Mouse (Mus musculus): ENCODE measurements at regions not wholly inside any gene's neighbourhood (a gene's known extent, or its start where the extent isn't known, plus 50 kb on each side); places are given as distances from the start of the nearest gene placed in this dataset.
A peak's percentile ranks its signal among the peaks of the same experiment; 100 is the strongest.
"Not testable (repeated sequence)": the region's sequence is repeated elsewhere in the genome, so short reads cannot be mapped to it uniquely, and the experiment has no call there.

- DNase-seq = no peak
Observed at GRCm38 (mm10) chr1:157048996-157049395, 59.5 kb downstream of the Tex35 start.

GRCm38 (mm10) chr1:157048201-157048923 lies 60.1 kb downstream of the Tex35 start:
- no peak for DNase-seq

DNA sequence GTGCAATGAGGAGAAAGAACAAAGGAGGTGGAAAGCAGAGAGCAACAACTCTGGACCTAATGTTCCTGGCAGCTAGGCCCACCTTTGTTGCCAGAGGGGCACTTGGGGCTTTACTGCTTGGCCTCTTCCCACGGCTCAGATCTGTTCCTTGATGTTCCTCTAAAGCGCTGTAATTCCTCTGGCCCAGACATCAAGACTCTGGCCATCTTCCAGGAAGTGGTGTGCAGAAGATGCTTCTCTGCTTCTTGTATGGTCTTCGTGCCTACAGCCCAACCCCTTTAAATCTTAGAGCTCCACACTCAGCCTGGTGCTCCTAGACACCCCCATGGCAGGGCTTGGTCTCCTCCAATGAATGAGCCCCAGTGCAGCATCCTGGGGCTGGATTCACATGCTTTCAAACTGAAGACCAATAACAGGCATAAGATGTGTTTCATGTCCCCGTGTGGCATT lies 60.7 kb downstream of the Tex35 start:
- DNase-seq = no peak

DNA sequence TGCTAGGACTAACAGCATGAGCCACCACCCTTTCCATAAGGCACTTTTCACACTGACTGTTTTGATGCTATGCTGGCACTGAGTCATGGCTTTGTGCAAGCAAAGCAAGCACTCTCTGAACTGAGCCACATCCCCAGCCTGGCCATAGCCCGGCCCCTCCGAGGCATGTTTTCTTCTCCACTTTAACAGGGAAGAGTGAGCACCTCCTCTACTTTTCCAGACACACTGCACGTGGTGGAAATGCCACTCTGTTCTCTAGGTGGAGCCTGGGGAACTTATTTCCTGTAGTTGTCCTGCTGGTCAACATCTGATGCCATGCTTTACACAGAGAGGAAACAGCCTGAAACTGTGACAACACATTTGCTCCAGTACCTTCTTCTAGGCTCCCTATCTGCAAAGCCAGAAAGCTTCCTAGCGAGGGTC lies 61.7 kb downstream of the Tex35 start:
- DNase-seq = no peak

DNA sequence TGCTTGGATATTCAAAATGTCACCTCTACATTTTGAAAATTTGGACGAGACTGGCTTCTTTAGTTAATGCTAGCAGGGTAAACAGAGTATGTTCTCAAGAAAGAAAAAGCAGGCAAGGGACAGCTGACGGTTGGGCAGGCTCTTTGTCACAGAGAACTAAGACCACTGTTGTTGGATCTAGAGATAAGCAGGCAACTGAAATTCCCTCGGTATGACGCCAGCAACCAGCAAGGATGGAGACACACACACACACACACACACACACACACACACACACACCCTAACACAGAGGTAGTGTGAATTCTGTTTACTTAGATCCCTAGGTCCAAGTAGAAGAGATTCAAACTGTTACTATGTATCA lies 68.7 kb downstream of the Tex35 start:
- no peak for DNase-seq

DNA sequence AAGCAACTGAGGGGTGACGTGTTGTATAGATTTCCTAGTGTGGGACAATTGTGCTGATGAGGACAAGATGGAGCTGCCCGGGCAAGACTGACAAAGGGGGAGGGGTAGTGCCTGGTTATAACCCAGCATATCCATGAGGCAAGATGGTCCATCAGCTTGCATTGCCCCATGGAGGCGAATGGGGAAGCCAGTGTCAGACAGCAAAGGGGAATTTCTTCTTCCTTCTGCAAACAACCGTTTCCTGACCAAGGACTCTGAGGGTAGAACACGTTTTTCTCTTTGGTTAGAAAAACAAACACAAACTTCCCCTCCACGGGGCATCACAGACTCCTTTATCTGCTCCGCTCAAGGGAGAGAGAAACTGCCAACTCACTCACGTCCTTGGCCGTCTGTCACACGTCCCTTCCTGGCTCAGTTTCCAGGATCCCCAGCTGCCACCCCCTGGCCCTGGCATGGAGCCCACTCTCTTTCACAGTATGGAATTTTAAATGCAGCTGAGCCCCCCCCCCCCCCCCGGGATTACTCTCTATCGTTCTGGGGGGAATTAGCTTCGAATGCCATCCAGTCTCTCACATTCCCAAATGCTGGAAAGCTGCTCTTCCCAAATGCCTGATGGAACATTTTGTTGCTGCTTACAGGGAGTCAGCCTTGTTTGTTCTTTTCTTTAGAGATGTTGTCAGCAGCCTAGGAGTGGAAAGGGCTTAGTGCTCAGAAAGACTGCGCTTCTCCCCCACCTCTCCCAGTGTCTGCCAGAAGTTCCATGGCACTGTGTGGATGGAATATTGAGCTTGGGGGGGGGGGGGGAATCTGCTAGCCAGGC lies 69.3 kb downstream of the Tex35 start:
- DNase-seq = peak; percentile 56

DNA sequence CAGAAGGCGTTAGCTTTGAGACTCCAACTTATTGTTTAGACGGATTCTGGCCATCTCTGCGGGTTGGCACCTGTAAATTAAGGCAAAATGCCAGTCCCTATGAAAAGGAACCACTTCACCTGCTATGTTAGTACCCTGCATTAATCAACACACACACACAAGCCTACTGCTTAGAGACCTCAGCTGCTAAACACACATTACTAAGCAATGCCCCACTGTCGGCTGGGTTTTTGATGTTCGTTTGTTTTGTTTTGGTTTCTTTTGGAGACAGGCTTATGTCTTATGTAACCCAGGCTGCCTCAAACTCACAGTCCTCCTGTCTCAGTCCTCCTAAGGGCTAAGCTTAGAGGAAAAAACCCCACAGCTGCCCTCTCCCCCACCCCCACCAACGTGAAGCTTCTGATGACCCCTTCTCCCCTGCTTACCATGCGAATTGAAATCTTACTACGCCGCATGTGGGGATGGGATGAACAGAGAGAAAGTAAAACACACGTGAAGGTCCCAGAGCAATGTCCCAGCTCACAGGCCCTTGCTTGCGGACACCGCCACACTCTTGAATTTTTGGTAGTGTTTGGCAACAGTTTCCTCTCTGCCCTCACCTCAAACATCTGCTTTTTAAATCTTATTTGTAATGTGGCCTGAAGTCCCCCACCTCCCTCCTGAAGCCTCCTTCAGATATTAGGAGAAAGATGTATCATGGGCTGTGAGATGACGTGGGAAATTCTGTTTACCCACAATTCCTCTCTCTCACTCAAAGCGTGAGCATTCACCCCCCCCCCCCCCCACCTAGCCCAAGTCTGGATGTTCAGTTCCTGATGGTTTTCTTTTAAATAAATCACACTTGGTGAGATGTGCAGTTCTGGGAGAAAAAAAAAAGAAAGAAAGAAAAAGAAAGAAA lies 70.1 kb downstream of the Tex35 start:
- DNase-seq = no peak

GRCm38 (mm10) chr1:157037246-157037991 lies 71.1 kb downstream of the Tex35 start:
- DNase-seq = no peak

GRCm38 (mm10) chr1:157036779-157037178 lies 71.7 kb downstream of the Tex35 start:
- DNase-seq = no peak

GRCm38 (mm10) chr1:157035221-157035620 lies 73.3 kb downstream of the Tex35 start:
- not testable (repeated sequence) for DNase-seq

DNA sequence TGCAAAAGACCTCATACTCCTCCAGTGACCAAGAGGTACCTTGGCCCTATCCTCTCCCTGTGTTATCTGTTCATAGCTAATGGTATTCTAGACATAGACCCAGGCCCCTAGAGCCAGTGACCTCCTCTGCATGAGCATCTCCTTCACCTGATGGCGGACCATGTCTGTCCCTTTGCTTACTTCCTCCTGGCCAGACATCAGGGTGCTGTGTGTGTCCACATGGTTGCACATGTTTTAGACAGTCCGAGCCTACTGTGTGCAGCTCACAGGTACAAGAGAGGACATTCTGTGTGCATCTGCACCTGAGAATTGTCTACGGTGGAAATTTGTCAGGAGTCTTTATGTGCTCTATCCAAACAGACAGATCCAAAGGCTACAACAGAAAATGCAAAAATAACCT lies 79.8 kb downstream of the Tex35 start:
- no peak for DNase-seq

DNA sequence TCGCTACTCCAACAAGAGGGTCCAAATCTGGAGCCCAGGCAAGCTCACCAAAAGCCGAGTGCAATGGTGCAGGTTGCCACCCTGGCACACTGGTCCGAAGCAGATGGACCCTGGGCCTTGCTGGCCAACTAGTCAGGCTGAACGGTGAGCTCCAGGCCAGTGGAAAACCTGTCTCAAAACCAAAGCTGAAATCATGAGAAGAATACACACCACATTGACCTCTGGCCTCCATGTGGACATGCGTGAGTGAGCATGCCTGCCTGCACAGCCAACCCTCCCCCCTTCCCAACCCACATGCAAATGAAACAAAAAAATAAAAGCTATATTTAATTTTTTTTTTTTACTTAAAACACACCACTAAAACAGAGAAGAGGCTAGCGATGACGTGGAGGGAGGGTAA lies 80.8 kb downstream of the Tex35 start:
- DNase-seq = no peak

GRCm38 (mm10) chr1:157023462-157023861 lies 84.0 kb upstream of the Ralgps2 start:
- DNase-seq = no peak

GRCm38 (mm10) chr1:157022456-157023435 lies 83.3 kb upstream of the Ralgps2 start:
- no peak for DNase-seq

GRCm38 (mm10) chr1:157019892-157020291 lies 80.5 kb upstream of the Ralgps2 start:
- peak; percentile 62 for DNase-seq

- DNase-seq = no peak
Observed at GRCm38 (mm10) chr1:157018726-157019125, 79.3 kb upstream of the Ralgps2 start.

- no peak for DNase-seq
Observed at GRCm38 (mm10) chr1:157017198-157017994, 78.0 kb upstream of the Ralgps2 start.

DNA sequence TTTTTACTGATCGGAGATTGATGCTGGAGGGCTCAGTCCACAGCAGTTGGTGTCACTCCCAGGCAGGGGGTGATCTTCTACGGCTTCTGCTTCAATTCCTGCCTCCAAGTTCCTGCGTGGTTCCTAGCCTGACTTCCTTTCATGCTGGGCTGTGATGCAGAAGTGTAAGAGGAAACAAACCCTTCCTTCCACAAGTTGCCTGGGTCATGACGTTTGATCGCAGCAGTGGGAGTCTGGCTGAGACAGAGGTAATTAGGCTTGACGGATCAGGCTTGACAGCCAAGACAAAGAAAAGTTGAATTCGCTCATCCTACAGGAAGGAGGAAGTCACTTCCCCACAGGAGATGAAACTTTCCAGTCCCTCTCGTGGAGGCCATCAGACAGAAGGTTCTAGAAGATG lies 77.2 kb upstream of the Ralgps2 start:
- no peak for DNase-seq

- no peak for DNase-seq
Observed at GRCm38 (mm10) chr1:157014532-157015497, 75.4 kb upstream of the Ralgps2 start.
